Mouse (Mus musculus) neural tube, embryonic 15.5 days (tissue): ENCODE results near the gene Nt5c1a. TPM values are rescaled to one million over a fixed set of nuclear protein-coding genes. Genes with fewer than 3 reads are reported as not detected.
A peak's percentile ranks its signal among the peaks of the same experiment; 100 is the strongest.
"Not testable (repeated sequence)": the region's sequence is repeated elsewhere in the genome, so short reads cannot be mapped to it uniquely, and the experiment has no call there.

Experiments
- ATAC-seq: fragments of 200-750 bp; cut with Nextera tagmentation; 2 replicates; pipeline ENCODE4 v1.8.0; 2017; ENCODE audit warnings: mild to moderate bottlenecking, moderate TSS enrichment, moderate library complexity; ENCODE audit not compliant: low FRiP score
- H3K27ac ChIP-seq: fragments of 300-500 bp; sonication (generic); replicated peaks from 2 replicates; pipeline ENCODE4 v1.5.1; 2015; ENCODE audit warnings: mild to moderate bottlenecking, inconsistent platforms
- H3K27me3 ChIP-seq: fragments of 300-500 bp; sonication (generic); replicated peaks from 2 replicates; pipeline ENCODE4 v1.6.1; 2015; ENCODE audit warnings: inconsistent platforms
- H3K36me3 ChIP-seq: fragments of 300-500 bp; sonication (generic); 2 replicates; pipeline ENCODE4 v1.6.1; 2015; ENCODE audit warnings: inconsistent platforms
- H3K4me1 ChIP-seq: fragments of 300-500 bp; sonication (generic); 2 replicates; pipeline ENCODE4 v1.6.1; 2015; ENCODE audit warnings: inconsistent platforms
- H3K4me2 ChIP-seq: fragments of 300-500 bp; sonication (generic); 2 replicates; pipeline ENCODE4 v1.6.1; 2015; ENCODE audit warnings: inconsistent platforms, mild to moderate bottlenecking, moderate library complexity
- H3K4me3 ChIP-seq: fragments of 300-500 bp; sonication (generic); replicated peaks from 2 replicates; pipeline ENCODE4 v1.5.1; 2015; ENCODE audit warnings: mild to moderate bottlenecking, inconsistent platforms
- H3K9ac ChIP-seq: fragments of 300-500 bp; sonication (generic); replicated peaks from 2 replicates; pipeline ENCODE4 v1.6.1; 2015; ENCODE audit warnings: mild to moderate bottlenecking, inconsistent platforms
- H3K9me3 ChIP-seq: fragments of 300-500 bp; sonication (generic); replicated peaks from 2 replicates; pipeline ENCODE4 v1.6.1; 2016; ENCODE audit warnings: inconsistent platforms
- WGBS: fragments of 180-500 bp; shearing (Covaris S2); methylation state at CpG from one replicate; pipeline ENCODE4 v1.1.7; 2015; ENCODE audit warnings: mixed read lengths; 5-methylcytosine and 5-hydroxymethylcytosine counted together
- polyA plus RNA-seq: library from polyadenylated mRNA; unstranded; fragments of >200 nt; fragmentation: Nextera tagmentation; extraction: Ambion mirVana; gene quantifications from 2 replicates; pipeline ENCODE4 v1.2.1, GENCODE M21; 2015

Nt5c1a gene
- 0.17 TPM in 1 of 2 replicates, not detected in the other for polyA plus RNA-seq

DNA sequence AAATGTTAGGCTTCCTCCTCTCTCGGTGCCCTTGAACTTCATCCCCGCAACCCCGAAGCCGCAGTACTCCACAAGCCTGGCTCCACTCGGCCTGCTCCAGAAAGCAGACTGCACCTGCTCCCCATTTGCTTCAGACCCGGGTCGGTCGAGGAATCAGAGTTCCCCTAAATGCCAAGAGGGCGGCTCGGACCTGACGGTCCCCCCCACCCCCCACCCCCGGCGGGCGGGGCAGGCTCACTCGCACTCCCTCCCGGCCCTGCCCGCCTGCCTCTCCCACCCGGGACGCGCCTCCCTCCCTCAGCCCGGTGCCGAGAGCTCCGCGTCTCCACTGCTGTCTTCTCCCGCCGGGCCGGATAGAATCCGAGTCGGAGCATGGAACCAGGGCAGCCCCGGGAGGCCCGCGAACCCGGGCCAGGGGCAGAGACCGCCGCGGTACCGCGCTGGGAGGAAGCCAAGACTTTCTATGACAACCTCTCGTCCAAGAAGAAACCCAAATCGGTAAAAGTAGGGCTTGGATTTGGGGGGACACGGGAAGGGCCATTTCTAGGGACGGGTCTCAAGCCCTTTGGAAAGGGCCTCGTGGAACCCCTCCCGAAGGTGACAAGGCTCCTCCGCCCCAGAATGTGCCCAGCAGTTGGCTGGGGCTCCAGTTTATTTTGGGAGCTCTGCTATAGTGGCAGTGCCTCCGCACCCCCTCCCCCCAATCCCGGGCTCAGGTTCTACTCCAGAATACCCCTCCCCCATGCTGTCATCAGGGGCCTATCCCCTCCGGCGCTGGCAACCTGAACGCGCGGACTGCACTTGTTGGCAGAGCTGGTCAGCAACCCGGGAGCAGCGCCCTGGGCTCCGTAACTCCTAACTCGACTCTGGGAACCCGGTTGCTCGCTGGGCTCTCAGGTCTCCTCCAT lies at the start of gene Nt5c1a:
TSS of gene Nt5c1a (plus strand) at position 319 of the 908 bp plus-strand sequence.
- no peaks in the 10 kb centered on the region for H3K36me3 ChIP-seq
- peak within 1 kb of the TSS; percentile 42 for H3K4me3 ChIP-seq
- under 1% methylated on average over 52 of the region's 58 CpGs for whole genome bisulfite sequencing
- ATAC-seq = peak; percentile 53; the same call in 1 of the 2 replicates
- H3K27ac ChIP-seq = no peak within 1 kb of the TSS
- H3K4me2 ChIP-seq = peak within 1 kb of the TSS; percentile 84
- peaks cover 14% of the 10 kb centered on the region for H3K4me1 ChIP-seq
- H3K9ac ChIP-seq = peak within 1 kb of the TSS; percentile 40
- no peaks in the 10 kb centered on the region for H3K9me3 ChIP-seq
- H3K27me3 ChIP-seq = peaks cover 28% of the 10 kb centered on the region

DNA sequence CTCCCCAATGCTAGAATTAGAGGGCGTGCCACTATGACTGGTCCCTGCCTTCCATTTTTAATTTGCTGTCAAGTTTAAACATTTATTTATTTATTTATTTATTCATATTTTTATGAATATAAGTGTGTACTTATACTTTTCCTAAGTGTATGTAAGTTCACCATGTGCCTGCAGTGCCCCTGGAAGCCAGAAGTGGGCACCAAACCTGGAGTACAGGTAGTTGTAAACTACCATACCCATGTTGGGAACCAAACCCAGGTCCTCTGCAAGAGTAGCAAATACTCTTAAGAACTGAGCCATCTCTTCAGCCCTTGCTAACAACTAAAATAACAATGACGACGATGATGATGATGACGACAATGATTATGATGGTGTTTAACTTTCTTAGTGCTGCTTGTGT lies 49.3 kb upstream of the Nt5c1a start:
- no peak for ATAC-seq
- no peak overlapping the region for H3K9ac ChIP-seq
- WGBS = 77% methylated on average over 4 of the region's 4 CpGs
- H3K9me3 ChIP-seq = no peaks in the 10 kb centered on the region
- H3K27ac ChIP-seq = no peak overlapping the region
- H3K27me3 ChIP-seq = no peaks in the 10 kb centered on the region
- H3K4me3 ChIP-seq = no peak overlapping the region
- H3K36me3 ChIP-seq = no peaks in the 10 kb centered on the region
- no peaks in the 10 kb centered on the region for H3K4me1 ChIP-seq
- no peak overlapping the region for H3K4me2 ChIP-seq

GRCm38 (mm10) chr4:123152976-123153375 lies 48.3 kb upstream of the Nt5c1a start:
- no peaks in the 10 kb centered on the region for H3K27me3 ChIP-seq
- no peak overlapping the region for H3K4me2 ChIP-seq
- no peaks in the 10 kb centered on the region for H3K36me3 ChIP-seq
- ATAC-seq = no peak
- 44% methylated on average over 5 of the region's 5 CpGs for WGBS
- H3K4me3 ChIP-seq = no peak overlapping the region
- H3K27ac ChIP-seq = no peak overlapping the region
- no peaks in the 10 kb centered on the region for H3K9me3 ChIP-seq
- no peak overlapping the region for H3K9ac ChIP-seq
- no peaks in the 10 kb centered on the region for H3K4me1 ChIP-seq

DNA sequence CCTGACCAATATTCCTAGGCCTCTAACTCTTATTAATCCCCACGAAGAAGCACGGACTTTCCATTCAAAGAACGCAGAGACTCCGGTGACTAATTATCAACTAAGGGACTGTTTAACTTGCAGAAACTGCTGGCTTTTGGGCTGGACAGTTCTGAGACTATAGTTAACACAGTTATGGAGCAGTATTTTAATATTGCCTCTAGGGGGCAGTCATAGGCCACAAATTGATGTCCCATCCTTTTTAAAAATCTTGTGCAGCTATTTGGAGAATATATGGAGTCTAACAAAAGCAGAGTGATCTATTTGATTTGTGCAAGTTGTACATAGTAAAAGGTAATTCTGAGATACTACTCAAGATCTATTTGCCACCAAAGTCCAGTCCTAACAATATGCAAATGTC lies 46.3 kb upstream of the Nt5c1a start:
- ATAC-seq = no peak
- Histone ChIP-seq H3K4me1 (no peaks in the 10 kb centered on the region), H3K9ac (no peak overlapping the region), H3K27me3 (no peaks in the 10 kb centered on the region), H3K4me3 (no peak overlapping the region), H3K9me3 (no peaks in the 10 kb centered on the region), H3K4me2 (no peak overlapping the region), H3K36me3 (no peaks in the 10 kb centered on the region), H3K27ac (no peak overlapping the region)
- 30% methylated on average over 4 of the region's 4 CpGs for WGBS

DNA sequence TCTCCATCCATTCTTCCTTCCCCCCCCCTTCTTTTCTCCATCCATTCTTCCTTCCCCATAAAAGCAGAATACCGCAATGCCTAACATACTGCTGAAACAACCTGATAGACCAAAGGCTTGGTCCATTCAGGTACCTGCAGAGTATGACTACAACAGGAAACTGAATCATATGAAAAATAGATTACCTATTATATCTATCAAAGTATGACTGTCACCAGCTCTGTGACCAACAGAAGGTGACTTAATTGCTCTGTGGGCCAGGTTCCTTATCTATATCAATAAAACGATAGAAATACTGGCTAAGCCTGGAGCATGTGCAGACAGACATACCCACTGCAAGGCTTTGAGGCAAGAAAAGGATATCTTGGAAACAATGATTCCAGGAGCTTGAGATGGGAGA lies 45.9 kb upstream of the Nt5c1a start:
- Histone ChIP-seq H3K9me3 (no peaks in the 10 kb centered on the region), H3K27ac (no peak overlapping the region), H3K4me3 (no peak overlapping the region), H3K4me1 (no peaks in the 10 kb centered on the region), H3K36me3 (no peaks in the 10 kb centered on the region), H3K4me2 (no peak overlapping the region), H3K27me3 (no peaks in the 10 kb centered on the region), H3K9ac (no peak overlapping the region)
- no peak for ATAC-seq
- WGBS = 66% methylated on average over 2 of the region's 2 CpGs

DNA sequence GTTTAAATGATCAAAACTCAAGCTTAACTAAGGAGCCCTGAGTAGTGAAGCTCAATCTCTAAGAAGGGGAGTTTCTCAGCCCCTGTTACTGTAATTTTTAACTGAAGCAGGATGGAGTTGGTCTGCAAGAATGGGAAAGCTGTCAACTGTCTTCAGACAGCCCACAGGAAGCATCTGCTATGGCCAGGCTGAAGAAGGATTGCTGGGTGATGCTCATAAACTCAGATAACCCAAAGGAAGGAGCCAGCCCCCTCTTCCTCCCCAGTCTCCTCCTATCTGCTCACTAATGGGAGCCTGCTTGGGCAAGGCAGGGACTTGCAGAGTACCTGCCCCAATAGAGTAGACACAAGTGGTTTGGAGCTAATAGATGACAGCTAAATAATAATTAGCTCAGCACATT lies 45.5 kb upstream of the Nt5c1a start:
- Histone ChIP-seq H3K27ac (no peak overlapping the region), H3K36me3 (no peaks in the 10 kb centered on the region), H3K27me3 (no peaks in the 10 kb centered on the region), H3K4me3 (no peak overlapping the region), H3K4me1 (no peaks in the 10 kb centered on the region), H3K4me2 (no peak overlapping the region), H3K9ac (no peak overlapping the region), H3K9me3 (no peaks in the 10 kb centered on the region)
- no peak for ATAC-seq

DNA sequence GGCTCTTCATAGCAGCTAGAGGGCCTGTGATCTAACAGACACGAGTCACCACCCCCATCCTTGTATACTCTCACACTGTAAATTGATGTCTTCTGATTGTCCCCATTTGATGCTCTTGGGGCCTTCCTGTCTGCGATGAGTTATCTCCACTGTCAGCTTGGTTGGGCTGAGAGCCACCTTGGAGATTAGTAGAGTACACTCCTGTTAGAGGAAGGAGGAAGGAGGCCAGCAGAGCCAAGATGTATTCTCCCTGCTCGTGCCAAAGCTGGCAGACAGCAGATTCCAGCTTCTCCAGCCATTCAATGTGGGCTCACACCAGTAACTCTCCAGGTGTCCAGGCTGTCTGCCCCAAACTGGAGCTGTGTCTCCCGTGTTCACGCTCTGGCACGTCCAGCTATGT lies 40.7 kb upstream of the Nt5c1a start:
- Histone ChIP-seq H3K4me1 (no peaks in the 10 kb centered on the region; the same call in 1 of the 2 replicates), H3K4me2 (no peak overlapping the region), H3K27me3 (0 out of 2 replicates have a peak, but pooled peaks cover 2% of the 10 kb centered on the region), H3K9me3 (no peaks in the 10 kb centered on the region), H3K27ac (no peak overlapping the region), H3K36me3 (no peaks in the 10 kb centered on the region), H3K4me3 (no peak overlapping the region), H3K9ac (no peak overlapping the region)
- WGBS = 85% methylated on average over 6 of the region's 6 CpGs
- ATAC-seq = no peak

DNA sequence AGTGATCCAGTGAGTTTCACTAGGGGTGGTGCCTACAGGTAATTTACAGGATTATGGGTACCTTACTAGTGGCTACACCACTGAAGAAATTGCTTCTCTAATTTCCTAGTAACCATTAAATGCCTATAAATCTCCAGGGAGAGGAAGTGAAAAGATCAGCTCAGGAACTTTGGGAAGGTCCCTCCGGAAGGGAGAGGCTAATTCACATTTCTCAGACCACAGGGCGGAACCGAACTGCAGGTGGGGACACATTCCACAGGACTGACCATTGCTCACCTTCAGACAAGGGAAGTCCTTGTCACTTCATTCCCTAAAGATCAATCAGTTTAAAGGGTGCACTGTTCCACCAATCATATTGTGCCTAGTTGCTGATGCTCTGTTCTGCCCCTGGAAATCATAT lies 40.1 kb upstream of the Nt5c1a start:
- not testable (repeated sequence) for H3K9ac ChIP-seq, H3K27me3 ChIP-seq, H3K4me3 ChIP-seq, ATAC-seq, H3K9me3 ChIP-seq, H3K36me3 ChIP-seq, H3K4me2 ChIP-seq, H3K4me1 ChIP-seq, H3K27ac ChIP-seq
- WGBS = 79% methylated on average over 3 of the region's 3 CpGs

- H3K9me3 ChIP-seq = no peaks in the 10 kb centered on the region
- H3K4me1 ChIP-seq = no peaks in the 10 kb centered on the region; the same call in 1 of the 2 replicates
- H3K9ac ChIP-seq = no peak overlapping the region
- no peaks in the 10 kb centered on the region for H3K36me3 ChIP-seq
- ATAC-seq = no peak
- peak overlapping the region; percentile 45 for H3K4me2 ChIP-seq
- H3K4me3 ChIP-seq = no peak overlapping the region
- 0 out of 2 replicates have a peak, but pooled peaks cover 2% of the 10 kb centered on the region for H3K27me3 ChIP-seq
- no peak overlapping the region for H3K27ac ChIP-seq
- WGBS = 13% methylated on average over 15 of the region's 15 CpGs
Observed at GRCm38 (mm10) chr4:123162305-123162917, 38.9 kb upstream of the Nt5c1a start.

- ATAC-seq = no peak
- Histone ChIP-seq H3K27me3 (0 out of 2 replicates have a peak, but pooled peaks cover 2% of the 10 kb centered on the region), H3K36me3 (no peaks in the 10 kb centered on the region), H3K9ac (no peak overlapping the region), H3K4me2 (no peak overlapping the region), H3K27ac (no peak overlapping the region), H3K9me3 (no peaks in the 10 kb centered on the region), H3K4me3 (no peak overlapping the region), H3K4me1 (no peaks in the 10 kb centered on the region; the same call in 1 of the 2 replicates)
- 73% methylated on average over 15 of the region's 15 CpGs for WGBS
Observed at GRCm38 (mm10) chr4:123164157-123164556, 37.1 kb upstream of the Nt5c1a start.

GRCm38 (mm10) chr4:123171811-123172210 lies 29.5 kb upstream of the Nt5c1a start:
- no peaks in the 10 kb centered on the region for H3K27me3 ChIP-seq
- ATAC-seq = no peak
- no peaks in the 10 kb centered on the region for H3K9me3 ChIP-seq
- H3K9ac ChIP-seq = no peak overlapping the region
- H3K36me3 ChIP-seq = no peaks in the 10 kb centered on the region
- no peak overlapping the region for H3K4me3 ChIP-seq
- no peaks in the 10 kb centered on the region for H3K4me1 ChIP-seq
- no peak overlapping the region for H3K4me2 ChIP-seq
- H3K27ac ChIP-seq = no peak overlapping the region
